Mouse (Mus musculus) embryonic fibroblast, embryonic 13.5 days (primary cell): ENCODE measurements around the gene Taf15.
A peak's percentile ranks its signal among the peaks of the same experiment; 100 is the strongest.

Experiments used
- CTCF ChIP-seq: IDR thresholded peaks from 2 replicates; pipeline ENCODE4 v1.5.1; 2011; ENCODE audit warnings: mild to moderate bottlenecking, control low read depth, low read length, moderate library complexity, borderline replicate concordance; ENCODE audit not compliant: insufficient read depth
- POLR2A ChIP-seq: IDR thresholded peaks from 2 replicates; pipeline ENCODE4 v1.6.1; 2011; ENCODE audit warnings: low read depth, mild to moderate bottlenecking, control low read depth, low read length, moderate library complexity

DNA sequence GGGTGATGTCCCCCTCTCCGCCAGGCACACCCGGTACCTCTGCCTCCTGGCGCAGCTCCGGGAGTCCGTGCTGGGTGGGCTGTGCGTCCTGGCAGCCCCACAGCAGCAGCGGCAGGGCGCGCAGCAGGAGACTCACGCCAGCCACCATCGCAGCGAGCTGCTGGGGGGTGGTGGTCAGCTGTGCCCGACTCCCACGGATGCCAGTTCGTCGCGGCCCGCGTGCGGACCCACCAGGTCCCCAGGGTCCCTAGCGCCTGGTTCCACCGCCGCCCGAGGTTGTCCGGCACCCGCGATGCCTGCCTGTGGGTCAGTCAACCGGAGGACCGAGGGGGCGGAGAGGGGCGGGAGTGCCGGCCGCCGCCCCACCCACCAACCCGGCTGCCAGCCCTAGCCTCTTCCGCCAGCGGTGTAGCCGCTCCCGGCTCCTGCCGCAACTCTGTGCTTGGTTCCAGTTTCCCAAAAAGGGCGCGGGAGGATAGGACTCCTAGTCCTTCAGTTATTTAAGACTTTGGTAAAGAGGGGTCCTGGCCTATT, 10.1 kb upstream of the Taf15 start, which contains the start of gene Mmp28:
- TF ChIP-seq CTCF = no peak
- peak; percentile 60; the same call in 1 of the 2 replicates for TF ChIP-seq POLR2A
